Mouse (Mus musculus) ES-Bruce4 (cell line): ENCODE results near the gene Actl6a. TPM values are rescaled to one million over a fixed set of nuclear protein-coding genes. Genes with fewer than 3 reads are reported as not detected.

Experiments
- H3K27ac ChIP-seq: 2 replicates; pipeline ENCODE4 v1.5.1; 2012; ENCODE audit warnings: low read length, inconsistent platforms; ENCODE audit not compliant: insufficient read depth
- H3K27me3 ChIP-seq: 2 replicates; pipeline ENCODE4 v1.6.1; 2012; ENCODE audit warnings: mild to moderate bottlenecking, low read length, inconsistent platforms; ENCODE audit not compliant: control insufficient read depth, poor library complexity, insufficient read depth, severe bottlenecking
- H3K36me3 ChIP-seq: 2 replicates; pipeline ENCODE4 v1.6.1; 2012; ENCODE audit warnings: inconsistent platforms, mild to moderate bottlenecking, low read length, moderate library complexity; ENCODE audit not compliant: control insufficient read depth, poor library complexity, insufficient read depth, severe bottlenecking
- H3K4me1 ChIP-seq: one replicate; pipeline ENCODE4 v1.8.1; 2011; ENCODE audit warnings: low read length; ENCODE audit not compliant: control insufficient read depth, insufficient read depth
- H3K4me3 ChIP-seq: 2 replicates; pipeline ENCODE4 v1.5.1; 2011; ENCODE audit warnings: low read depth, mild to moderate bottlenecking, low read length
- H3K9ac ChIP-seq: 2 replicates; pipeline ENCODE4 v1.6.1; 2012; ENCODE audit warnings: low read depth, mild to moderate bottlenecking, inconsistent platforms; ENCODE audit not compliant: poor library complexity, severe bottlenecking
- H3K9me3 ChIP-seq: replicated peaks from 2 replicates; pipeline ENCODE4 v1.6.1; 2012; ENCODE audit warnings: mild to moderate bottlenecking, low read length, inconsistent platforms; ENCODE audit not compliant: control insufficient read depth, poor library complexity, insufficient read depth, severe bottlenecking
- CTCF ChIP-seq: IDR thresholded peaks from one replicate; pipeline ENCODE4 v1.8.1; 2011; ENCODE audit warnings: low read depth, low read length
- EP300 ChIP-seq: IDR thresholded peaks from 2 replicates; pipeline ENCODE4 v1.6.1; 2011; ENCODE audit warnings: low read depth, low read length; ENCODE audit not compliant: insufficient read depth
- POLR2A ChIP-seq: IDR thresholded peaks from one replicate; pipeline ENCODE4 v1.8.1; 2011; ENCODE audit warnings: low read length; ENCODE audit not compliant: insufficient read depth
- polyA plus RNA-seq: library from polyadenylated mRNA; stranded (reverse); fragments of >200 nt; gene quantifications from 2 replicates; pipeline ENCODE4 v1.2.4, GENCODE M21; 2011; ENCODE audit warnings: low read depth; ENCODE audit not compliant: missing spikeins, insufficient read depth, insufficient read length

Actl6a gene
- polyA plus RNA-seq, 1 experiment: 140 TPM

- Histone ChIP-seq H3K9ac (no peak overlapping the region), H3K36me3 (no peaks in the 10 kb centered on the region), H3K4me1 (no peaks in the 10 kb centered on the region), H3K9me3 (no peaks in the 10 kb centered on the region; the same call in 1 of the 2 replicates), H3K4me3 (no peak overlapping the region), H3K27me3 (no peaks in the 10 kb centered on the region), H3K27ac (no peak overlapping the region)
- no peak for TF ChIP-seq POLR2A
- TF ChIP-seq EP300: no peak
- TF ChIP-seq CTCF: no peak
These were observed 29.7 kb upstream of the Actl6a start for GRCm38 (mm10) chr3:32676393-32676792.

DNA sequence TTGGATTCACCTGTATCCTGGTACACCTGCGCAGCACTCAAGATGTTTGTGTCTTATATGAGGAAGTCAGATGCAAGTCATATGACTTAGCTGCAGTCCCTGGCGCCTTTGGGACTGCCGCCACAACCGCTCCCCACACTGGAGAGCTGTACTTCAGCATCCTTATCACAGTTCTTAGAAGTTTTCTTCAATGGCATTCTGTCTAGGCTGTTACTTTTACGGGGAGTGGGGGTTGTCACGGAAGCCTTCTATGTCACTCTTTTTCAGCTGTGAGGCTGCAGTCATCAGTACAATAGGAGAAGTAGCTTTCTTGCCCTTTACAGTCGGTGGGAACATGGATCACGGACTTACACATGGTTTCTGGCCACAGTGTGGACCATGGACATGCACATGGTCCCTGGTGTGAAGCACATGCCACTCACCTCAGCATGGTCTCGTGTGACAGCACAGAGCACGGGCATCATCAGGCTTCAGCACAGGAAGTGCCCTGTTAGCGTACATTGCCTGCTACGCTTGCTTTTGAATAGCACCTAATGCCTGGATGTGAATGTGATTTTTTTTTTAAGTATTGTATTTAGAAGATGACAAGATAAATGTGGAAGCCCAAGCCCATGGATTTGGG lies 23.1 kb upstream of the Actl6a start:
- TF ChIP-seq CTCF: no peak
- Histone ChIP-seq H3K27ac (no peak overlapping the region), H3K27me3 (0 out of 2 replicates have a peak, but pooled peaks cover 2% of the 10 kb centered on the region), H3K4me1 (no peaks in the 10 kb centered on the region), H3K36me3 (no peaks in the 10 kb centered on the region), H3K9ac (no peak overlapping the region), H3K4me3 (no peak overlapping the region), H3K9me3 (no peaks in the 10 kb centered on the region; the same call in 1 of the 2 replicates)

GRCm38 (mm10) chr3:32684631-32685030 lies 21.5 kb upstream of the Actl6a start:
- H3K9ac ChIP-seq: no peak overlapping the region
- no peaks in the 10 kb centered on the region; the same call in 1 of the 2 replicates for H3K9me3 ChIP-seq
- 0 out of 2 replicates have a peak, but pooled peaks cover 2% of the 10 kb centered on the region for H3K27me3 ChIP-seq
- no peaks in the 10 kb centered on the region for H3K4me1 ChIP-seq
- H3K36me3 ChIP-seq: no peaks in the 10 kb centered on the region
- H3K4me3 ChIP-seq: no peak overlapping the region
- H3K27ac ChIP-seq: no peak overlapping the region
- TF ChIP-seq EP300: no peak
- no peak for TF ChIP-seq CTCF
- TF ChIP-seq POLR2A: no peak

DNA sequence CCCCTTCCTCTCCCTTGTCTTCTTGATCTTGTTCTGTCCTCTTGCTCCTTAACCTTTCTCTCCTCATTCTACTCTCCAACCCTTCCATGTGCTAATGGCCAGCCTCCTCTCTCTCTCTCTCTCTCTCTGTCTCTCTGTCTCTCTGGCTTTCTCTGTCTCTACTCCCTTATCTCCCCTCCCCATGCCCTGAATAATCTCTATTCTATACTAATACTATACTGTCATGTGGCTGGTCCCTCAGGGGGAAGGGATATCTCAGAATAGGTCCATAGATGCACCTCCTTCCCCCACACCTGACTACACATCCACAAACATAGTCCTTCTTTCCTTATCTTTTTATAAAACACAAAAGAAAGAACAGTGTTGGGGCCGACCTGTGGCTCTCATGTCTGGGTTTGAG lies 19.6 kb upstream of the Actl6a start:
- Histone ChIP-seq H3K4me1 (no peaks in the 10 kb centered on the region), H3K36me3 (no peaks in the 10 kb centered on the region), H3K27ac (no peak overlapping the region), H3K27me3 (0 out of 2 replicates have a peak, but pooled peaks cover 2% of the 10 kb centered on the region), H3K9me3 (no peaks in the 10 kb centered on the region; the same call in 1 of the 2 replicates), H3K9ac (no peak overlapping the region), H3K4me3 (no peak overlapping the region)
- TF ChIP-seq POLR2A (no peak), CTCF (no peak), EP300 (no peak)

- H3K27me3 ChIP-seq: 0 out of 2 replicates have a peak, but pooled peaks cover 2% of the 10 kb centered on the region
- no peaks in the 10 kb centered on the region for H3K36me3 ChIP-seq
- TF ChIP-seq POLR2A (no peak), EP300 (no peak), CTCF (no peak)
- H3K9me3 ChIP-seq: no peaks in the 10 kb centered on the region; the same call in 1 of the 2 replicates
- no peaks in the 10 kb centered on the region for H3K4me1 ChIP-seq
- no peak overlapping the region for H3K4me3 ChIP-seq
- H3K27ac ChIP-seq: no peak overlapping the region
- no peak overlapping the region for H3K9ac ChIP-seq
These were observed 18.9 kb upstream of the Actl6a start for GRCm38 (mm10) chr3:32687156-32687555.

DNA sequence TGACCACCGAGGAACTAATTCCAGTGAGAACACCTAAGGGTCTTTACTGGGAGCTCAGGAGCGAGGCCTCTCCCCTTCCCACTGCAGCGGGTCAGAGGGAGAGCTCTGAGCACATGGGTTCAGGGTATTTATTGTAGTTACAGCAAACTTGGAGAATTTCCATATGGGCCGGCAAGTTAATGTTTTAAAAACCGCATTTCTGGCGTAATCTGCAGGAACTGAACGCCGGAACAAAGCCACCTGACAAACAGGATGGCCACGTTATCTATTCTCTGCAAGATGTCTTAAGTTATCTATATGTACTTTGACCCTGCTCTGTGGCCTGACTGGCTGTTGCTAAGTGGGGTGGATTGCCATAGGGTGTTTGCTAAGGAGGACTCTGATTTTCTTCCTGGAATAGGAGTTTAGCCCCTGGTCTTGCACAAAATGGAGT lies 16.5 kb upstream of the Actl6a start:
- 0 out of 2 replicates have a peak, but pooled peaks cover 2% of the 10 kb centered on the region for H3K27me3 ChIP-seq
- no peak overlapping the region for H3K9ac ChIP-seq
- peaks cover 2% of the 10 kb centered on the region for H3K4me1 ChIP-seq
- H3K4me3 ChIP-seq: no peak overlapping the region
- TF ChIP-seq CTCF (no peak), EP300 (no peak), POLR2A (no peak)
- H3K36me3 ChIP-seq: no peaks in the 10 kb centered on the region
- no peaks in the 10 kb centered on the region; the same call in 1 of the 2 replicates for H3K9me3 ChIP-seq
- no peak overlapping the region for H3K27ac ChIP-seq
